Mouse (Mus musculus) heart, adult 18-20 months (tissue): Measurements from ENCODE around the gene Fut2. TPM values are rescaled to one million over a fixed set of nuclear protein-coding genes. Genes with fewer than 3 reads are reported as not detected.
A peak's percentile ranks its signal among the peaks of the same experiment; 100 is the strongest.

Experiments used
- DNase-seq, 2 experiments: peaks; one replicate each; pipeline ENCODE4 v3.0.0; 2021 to 2022; ENCODE audit warnings: mixed read lengths in 1 of 2
- total RNA-seq, 2 experiments: library from RNA; stranded (reverse); gene quantifications; 2 replicates each; pipeline ENCODE4 v1.2.3; 2021

Gene Fut2
- total RNA-seq, 2 experiments from 2014 or later = 0.42 to 0.46 TPM

DNA sequence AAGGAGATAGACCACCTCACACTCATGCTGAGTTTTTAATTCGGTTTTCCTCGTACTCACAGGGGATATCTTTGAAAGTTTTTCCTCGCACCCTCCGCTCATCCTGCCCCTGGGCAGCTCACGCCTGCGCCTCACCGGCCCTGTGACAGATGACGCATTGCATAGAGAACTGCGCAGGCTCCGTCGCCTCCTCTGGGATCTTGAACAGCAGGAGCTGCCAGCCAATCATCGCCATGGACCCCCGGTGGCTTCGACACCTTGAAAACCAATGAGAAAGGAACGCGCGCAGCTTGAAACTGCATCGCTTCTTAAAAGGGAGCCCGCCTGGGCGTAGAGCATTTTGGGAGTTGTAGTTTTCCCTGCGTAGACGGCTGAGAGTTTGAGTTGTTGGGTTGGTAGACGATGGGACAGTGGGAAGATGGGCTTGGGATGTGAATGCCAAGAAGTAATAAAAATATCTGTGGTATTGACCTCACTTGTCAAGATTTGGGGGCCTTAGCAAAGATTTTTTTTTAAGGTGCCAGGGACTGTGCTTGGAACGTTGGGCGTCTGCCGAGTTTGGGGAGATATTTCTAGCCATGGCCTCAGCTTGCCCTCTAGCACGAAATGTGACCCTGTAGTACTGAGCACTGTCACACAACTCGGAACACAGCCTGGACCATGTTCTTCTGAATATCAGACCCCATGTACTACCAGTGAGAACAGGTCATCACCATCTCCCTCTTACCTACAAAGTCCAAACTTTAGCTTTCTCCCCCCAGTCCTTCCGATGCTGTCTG lies 27.4 kb downstream of the Fut2 start:
- peak; percentile 92 to 93 for DNase-seq

DNA sequence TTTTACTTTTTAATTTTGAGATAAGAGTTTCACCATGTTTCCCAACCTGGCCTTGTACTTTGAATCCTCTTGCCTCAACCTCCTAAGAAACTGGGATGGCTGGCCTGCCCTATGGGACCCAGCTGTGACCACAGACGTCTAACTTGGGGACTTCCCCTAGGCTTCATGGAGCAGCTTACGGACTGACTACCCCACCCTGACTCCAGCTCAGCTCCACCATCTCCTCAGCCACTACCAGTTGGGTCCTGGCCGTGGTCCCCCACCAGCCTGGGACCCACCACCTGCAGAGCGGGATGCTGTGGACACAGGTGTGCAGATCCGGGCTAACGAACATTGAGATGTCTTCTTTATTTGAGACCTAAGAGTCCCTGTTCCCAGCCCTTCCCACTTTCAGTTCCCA lies 28.5 kb downstream of the Fut2 start:
- DNase-seq = no peak

DNA sequence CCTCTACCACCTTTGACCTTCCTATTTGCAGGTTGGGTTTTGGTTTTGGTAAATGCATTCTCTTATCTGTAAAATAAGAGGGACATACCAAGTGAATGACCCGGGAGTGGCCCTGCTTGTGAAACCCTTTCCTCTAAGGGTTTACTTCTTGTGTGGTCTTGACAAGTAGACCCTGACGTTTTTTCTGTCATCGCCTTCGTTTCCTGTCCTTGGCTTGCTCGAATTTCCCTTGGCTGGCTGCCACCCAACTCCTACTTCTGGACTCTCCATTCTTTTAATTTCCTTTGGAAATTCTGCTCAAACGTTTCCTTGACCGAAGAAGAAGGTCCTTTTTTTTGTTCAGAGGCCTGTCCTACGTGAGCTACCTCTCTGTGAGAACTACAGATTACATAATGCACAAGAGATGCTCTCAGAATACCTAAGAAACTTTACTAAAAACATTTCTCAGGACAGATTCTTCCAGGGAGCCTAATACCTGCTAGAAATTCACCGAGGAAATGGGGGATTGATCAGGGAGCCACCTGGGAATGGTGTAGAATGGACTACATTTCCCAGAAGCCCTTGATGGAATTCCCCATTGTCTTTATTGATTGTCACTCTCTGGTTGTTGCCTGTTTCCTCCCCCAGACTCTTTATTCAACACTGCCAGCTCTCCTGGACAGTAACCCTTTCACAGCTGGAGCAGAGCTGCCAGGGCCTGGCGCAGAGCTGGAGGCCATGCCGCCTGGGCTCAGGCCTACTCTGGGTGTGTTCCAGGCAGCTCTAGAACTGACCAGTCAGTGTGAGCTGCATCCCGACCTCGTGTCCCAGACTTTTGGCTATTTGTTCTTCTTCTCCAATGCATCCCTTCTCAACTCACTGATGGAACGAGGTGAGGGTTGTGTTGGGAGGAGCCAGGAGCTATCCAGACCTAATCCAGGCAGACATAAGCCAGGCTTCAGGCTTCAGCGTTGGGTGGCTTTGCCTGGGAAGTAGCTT lies 30.2 kb downstream of the Fut2 start:
- DNase-seq = peak; percentile 66 to 70

DNA sequence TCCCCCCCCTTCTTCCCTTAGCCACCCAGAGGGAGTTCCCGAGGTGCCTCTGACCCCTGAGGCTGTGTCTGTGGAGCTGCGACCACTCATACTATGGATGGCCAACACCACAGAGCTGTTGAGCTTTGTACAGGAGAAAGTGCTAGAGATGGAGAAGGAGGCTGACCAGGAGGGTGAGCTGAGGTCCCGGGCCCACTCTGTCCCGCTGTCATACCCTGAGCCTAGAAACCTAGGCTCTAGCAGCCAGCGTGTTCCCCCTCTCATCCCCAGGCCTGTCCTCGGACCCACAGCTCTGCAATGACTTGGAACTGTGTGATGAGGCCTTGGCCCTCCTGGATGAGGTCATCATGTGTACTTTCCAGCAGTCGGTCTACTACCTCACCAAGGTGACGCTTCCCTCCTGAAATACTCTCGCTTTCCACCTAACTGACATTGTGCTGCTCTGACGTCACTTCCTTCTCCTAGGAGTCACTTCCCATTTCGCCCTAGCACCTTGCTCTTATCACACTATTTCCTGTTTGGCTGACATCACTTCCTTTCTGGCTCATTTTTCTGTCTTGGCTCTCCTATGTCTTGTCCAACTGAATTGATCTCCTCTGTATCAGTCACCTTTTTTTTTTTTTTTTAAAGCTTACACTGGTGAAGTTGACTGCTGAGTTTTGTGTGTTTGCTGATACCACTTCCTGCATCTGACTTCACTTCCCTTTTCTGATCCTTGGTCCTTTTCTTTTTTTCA lies 31.1 kb downstream of the Fut2 start:
- peak; percentile 45 to 72 for DNase-seq

DNA sequence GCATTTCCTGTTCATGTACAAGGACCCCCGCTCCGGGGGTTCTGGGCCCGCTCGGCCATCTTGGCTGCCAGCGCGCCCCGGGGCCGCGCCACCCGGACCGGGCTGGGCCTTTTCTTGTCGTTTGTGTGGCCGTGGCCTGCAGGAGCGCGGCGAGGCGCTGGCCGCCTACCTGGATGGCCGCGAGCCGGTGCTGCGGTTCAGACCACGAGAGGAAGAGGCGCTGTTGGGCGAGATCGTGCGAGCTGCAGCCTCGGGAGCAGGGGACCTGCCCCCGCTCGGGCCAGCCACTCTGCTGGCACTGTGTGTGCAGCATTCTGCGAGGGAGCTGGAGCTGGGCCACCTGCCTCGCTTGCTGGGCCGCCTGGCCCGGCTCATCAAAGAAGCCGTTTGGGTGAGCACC lies 33.7 kb downstream of the Fut2 start:
- DNase-seq = peak; percentile 40 to 41

DNA sequence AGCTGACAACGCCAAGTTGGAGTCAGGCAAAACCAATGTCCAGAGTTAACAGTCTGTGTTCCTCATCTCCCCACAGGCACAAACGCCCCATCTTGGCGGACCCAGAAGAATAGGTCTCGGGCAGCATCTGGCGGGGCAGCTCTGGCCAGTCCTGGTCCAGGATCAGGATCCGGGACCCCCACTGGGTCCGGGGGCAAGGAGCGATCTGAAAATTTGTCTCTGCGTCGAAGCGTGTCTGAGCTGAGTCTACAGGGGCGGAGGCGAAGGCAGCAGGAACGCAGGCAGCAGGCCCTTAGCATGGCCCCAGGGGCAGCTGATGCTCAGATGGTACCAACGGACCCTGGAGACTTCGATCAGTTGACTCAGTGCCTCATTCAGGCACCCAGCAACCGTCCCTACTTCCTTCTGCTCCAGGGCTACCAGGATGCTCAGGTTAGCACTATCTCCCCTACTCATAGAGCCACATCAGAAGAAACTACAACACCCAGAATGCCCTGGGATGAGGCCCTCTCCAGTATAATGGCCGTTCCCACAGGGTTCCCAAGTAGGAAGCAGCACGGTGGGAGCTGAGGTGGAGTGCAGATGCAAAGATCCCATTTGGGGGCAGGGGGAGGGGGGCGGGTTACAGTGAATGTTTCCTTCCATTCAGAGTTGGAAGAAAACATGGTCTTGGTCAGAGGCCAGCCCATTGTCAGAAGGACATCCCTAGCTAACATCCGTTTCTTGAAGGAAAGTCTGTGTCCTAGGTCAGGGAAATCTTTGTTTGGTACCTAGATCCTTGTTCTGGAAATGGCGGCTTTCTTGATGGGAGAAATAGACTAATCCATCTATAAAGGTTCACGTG lies 35.9 kb downstream of the Fut2 start:
- DNase-seq = peak in 1 of 2 experiments; percentile 46

DNA sequence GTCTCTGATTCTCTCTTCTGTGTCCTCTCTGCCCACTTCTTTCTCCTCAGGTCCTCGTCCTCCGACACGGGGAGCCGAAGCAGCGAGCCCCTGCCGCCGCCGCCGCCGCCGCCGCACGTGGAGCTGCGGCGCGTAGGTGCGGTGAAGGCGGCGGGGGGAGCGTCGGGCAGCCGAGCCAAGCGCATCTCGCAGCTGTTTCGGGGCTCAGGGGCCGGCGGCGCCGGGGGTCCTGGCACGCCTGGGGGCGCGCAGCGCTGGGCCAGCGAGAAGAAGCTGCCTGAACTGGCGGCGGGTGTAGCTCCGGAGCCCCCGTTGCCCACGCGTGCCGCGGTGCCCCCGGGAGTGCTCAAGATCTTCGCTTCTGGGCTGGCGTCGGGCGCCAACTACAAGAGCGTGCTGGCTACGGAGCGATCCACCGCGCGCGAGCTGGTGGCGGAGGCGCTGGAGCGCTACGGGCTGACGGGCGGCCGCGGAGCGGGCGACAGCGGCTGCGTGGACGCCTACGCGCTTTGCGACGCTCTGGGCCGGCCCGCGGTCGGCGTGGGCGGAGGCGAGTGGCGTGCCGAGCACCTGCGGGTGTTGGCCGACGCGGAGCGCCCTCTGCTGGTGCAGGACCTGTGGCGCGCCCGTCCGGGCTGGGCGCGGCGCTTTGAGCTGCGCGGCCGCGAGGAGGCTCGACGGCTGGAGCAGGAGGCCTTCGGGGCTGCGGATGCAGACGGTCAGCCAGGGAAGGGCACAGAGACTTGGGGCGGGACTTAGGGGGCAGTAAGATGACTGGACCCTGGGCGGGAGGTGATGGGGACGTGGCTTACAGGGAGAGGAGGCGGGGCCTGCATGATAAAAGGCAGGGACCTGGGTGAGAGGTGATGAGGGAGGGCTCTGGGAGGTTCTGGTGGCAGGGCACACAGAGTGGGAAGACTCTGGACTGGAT lies 37.6 kb downstream of the Fut2 start:
- DNase-seq = peak; percentile 89 to 91

DNA sequence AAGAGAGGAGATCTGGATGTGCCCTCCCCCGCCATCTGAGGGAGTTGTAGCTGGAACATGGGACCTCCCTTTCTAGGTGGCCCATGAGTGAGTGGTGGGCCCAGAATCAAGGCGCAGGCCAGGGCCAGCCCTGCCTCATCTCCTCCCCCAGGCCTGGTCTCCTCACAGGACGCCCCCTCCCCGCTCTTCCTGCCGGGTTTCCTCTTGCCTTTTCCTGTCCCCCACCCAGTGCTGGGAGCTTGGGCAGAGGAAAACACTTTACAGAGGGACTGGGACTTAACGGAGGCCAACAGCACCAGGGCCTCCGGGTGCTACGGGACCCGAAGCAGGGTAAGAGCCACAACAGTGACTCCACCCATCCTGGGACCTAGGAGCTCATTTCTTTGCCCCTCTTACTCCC lies 38.9 kb downstream of the Fut2 start, which contains the start of gene Rasip1:
TSS of gene Rasip1 (plus strand) at position 228 of the 400 bp plus-strand sequence.
- DNase-seq = peak; percentile 68 to 87

DNA sequence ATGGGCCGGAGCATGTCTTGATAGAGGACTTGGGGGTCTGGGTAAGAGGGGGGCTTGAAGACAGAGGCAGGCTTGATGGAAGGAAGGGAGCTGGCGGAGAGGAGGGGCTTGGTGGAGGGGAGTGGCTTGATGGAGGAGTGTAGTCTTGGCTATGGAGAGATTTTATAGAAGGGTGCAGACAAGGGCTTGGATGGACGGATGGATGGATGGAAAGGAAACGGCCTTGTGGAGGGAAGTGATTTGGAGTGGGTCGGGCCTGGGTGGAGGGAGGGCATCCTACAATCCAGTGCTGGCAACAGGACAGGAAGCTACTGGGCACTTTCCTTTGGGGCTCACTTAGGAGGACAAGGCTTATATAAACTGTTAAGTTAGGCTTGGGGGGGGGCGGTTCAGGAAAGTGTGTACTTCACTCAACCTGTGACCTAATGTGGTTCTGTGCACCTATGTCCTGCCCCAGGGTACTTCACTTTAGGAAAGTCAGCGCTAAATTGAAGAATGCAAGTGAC lies 39.6 kb downstream of the Fut2 start:
- no peak for DNase-seq

DNA sequence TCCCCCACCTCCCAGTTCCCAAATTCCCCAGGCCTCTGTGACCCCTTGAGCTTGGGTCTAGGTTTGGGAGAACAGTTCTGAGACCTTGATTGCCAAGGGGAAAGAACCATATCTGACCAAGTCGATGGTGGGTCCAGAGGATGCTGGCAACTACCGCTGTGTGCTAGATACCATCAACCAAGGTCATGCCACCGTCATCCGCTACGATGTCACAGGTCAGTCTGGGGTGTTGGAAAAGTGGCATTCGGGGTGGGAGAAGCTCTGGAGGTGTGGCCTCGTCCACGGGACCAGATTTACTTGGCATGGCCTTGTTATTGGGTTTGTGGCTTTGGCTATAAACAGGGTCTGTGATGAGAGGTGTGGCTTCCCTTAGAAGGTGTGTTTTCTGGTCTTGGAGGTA lies 40.7 kb downstream of the Fut2 start:
- DNase-seq = no peak

DNA sequence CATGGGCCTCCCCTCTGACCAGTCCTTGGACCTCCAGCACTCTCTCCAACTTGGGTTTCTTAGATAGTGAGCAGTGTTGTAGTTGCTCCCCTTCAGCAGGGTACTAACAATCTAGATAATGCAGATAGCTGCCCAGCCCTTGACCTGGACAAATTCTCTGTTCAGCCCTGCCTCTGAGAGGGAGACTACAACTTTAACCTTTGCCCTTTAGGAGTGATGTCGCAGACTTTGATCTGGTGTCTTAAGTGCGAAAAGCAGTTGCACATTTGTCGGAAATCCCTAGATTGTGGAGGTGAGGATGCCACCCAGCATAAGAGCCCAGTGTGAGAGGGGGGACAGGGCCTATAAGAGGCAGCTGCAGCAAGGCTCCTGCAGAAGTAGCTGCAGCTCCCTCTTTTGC lies 41.5 kb downstream of the Fut2 start:
- DNase-seq = no peak

DNA sequence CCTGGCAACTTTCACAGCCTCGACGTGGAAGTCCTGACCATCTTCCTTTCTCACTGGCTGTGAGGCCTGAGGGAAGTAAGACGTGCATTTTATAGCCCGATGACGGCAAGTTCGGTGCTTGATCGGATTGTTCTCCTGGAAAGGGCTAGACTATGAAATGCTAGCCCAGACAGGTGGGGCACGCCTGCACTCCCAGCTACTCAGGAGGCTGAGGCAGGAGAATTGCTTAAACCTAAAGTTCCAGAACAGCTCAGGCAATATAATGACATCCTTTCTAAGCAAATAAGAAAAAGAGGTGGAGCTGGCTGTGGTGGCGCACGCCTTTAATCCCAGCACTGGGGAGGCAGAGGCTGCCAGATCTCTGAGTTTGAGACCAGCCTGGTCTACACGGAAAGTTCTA lies 42.7 kb downstream of the Fut2 start:
- no peak for DNase-seq

DNA sequence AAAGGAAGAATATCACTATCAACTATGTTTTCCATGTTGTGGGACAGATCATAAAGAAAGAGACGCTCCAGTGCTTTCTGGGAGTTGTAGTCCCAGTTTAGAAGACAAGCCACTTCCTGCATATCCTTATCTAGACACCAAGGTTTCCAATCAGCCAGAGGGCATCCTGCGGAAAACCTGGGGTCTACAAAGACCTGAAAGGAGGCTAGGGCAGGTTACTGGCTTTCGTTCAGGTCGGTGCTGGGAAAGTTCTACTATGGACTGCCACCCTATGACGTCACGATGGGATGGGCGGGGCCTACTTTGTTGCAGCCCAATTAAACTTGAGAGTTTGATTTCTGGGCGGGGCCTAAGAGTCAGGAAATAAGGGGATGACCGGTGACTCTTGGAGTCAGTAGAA lies 44.8 kb downstream of the Fut2 start, which contains the start of gene Izumo1:
TSS of gene Izumo1 (plus strand) at position 369 of the 400 bp plus-strand sequence.
- DNase-seq = peak; percentile 52 to 60

DNA sequence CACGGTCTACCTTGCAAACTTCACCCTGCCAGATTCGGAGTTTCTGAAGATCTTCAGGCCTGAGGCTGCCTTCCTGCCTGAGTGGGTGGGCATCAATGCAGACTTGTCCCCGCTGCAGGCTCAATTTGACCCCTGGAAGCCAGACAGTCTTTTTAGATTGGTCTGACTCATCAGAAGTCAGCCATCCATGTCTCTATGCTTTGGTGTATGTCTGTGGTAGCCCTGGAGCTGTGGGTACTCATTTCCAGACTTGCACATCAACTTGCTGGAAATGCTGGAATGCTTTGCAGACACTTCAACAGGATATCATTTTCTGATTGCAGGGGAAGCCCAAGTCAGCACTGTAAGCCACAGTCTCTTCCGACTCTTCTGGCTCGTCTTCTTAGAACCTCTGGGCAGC lies 46.6 kb downstream of the Fut2 start:
- DNase-seq = no peak

DNA sequence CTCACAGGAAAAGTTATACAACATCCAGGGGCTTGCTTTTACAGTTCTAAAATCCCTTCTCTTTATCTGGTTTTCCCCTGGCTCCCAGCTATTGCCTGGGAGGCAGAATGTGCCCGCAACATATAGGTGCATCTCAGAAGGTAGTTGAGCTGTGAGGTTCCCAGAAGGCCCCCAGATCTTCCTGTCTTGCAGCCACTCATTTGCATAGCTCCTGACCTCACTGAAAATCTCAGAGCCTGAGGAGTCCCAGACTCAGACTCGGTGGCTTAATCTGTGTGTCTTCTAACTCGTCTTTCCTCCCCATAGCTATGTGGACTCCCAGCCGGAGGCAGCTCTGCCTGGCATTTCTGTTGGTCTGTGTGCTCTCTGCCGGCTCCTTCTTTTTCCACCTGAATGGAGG lies 47.9 kb downstream of the Fut2 start:
- no peak for DNase-seq

DNA sequence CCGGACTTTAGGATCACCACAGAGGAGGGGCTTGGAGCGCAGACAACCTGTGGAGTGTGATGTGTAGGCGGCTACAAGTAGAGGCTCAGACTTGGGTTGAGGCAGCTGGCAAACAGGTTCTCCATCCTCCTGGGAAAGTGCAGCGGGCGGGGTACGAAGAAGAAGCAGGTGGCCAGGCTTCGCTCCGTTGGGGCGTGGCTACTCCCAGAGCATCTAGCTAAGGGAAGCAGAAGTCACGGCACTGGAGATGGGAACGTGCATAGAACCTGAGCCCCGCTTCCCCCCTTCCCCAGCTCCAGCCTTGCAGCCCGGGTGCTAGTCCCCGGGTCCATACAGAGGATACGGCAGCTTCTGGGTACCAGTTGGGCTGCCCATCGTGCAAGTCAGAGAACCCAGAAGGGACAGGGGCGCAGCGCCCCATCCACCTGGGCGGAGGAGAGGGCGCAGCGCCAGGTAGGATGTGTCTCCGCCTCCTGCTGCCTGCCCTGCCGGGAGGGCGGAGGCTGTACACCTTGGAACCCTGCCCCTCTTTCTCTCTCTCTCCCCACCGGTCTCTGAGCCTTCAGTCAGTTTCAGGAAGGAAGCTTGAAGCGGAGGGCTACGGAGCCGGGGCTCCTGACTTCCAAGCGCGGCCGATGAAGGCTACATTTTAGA lies 49.0 kb downstream of the Fut2 start, which contains the start of gene Fut1:
TSS of gene Fut1 (plus strand) at position 248 of the 654 bp plus-strand sequence.
- no peak for DNase-seq

DNA sequence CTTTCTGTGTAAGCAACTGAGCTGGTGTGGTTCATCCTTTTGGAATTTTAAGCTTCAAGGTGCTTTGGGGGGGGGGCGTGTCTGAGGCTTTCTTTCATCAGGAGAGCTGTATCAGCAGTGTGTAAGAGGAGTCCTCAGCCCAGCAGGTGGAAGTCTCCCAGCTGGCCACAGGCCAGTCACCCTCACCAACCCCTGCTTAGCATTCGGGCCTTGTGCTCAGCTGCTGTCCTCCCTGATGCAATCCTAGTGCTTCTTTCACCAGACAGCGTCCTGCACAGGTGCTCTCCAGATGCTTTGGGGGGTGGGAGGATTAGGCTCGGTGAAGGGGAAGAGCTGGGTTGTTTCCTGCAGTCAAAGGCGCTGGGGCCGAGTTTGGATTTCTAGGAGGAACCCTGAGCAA lies 49.9 kb downstream of the Fut2 start:
- peak in 1 of 2 experiments; percentile 27 for DNase-seq

DNA sequence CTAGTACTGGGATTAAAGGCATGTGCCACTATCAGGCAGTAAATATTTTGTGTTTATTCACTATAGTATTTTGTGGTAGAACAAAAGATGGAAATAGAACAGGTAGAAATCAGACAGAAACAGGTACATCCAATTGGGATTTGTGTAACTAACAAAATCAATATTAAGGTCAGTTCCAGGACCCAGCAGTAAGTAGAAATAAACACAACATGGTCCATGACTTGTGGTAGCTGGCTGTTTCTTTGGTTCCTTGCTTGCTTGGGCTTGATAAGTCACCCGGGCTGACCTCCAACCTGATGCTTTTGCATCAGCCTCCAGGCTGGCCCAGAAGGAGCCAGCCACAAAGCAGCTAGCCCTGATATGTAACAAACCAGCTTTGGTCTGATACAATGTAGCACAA lies 56.7 kb downstream of the Fut2 start:
- no peak for DNase-seq

DNA sequence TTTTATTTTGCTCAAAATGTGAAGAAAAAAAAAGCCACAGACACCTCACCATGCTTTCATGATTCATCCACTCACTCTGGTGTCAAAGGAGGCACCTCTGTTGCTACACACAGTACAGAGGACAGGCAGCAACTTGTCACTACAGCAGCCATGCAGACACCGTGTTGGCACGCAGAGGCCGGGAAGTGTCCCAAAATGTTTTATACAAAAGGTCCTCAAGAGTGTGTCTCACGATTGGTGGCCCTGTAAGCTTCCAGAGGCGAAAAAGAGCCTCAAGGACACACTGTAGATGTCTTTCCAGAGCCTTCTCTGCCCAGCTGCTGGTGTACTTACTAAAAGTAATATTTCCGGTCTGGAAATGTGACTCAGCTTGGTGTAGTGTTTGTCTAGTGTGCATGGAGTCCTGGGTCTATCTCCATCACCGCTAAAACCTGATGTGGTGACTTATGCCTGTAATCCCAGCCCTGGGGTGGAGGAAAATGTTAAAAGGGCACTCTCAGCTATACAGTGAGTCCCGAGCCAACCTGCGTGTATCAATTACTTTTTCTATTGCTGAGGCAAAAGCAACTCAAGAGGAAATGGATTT lies 60.4 kb downstream of the Fut2 start:
- DNase-seq = no peak
